Mouse (Mus musculus) megakaryocyte, embryonic 14.5 days (primary cell): ENCODE measurements around the gene Atad1. TPM values are rescaled to one million over a fixed set of nuclear protein-coding genes. Genes with fewer than 3 reads are reported as not detected.

ENCODE experiments used
- H3K27me3 ChIP-seq: replicated peaks from 2 replicates; pipeline ENCODE3; 2012; ENCODE audit warnings: inconsistent platforms
- H3K36me3 ChIP-seq: replicated peaks from 2 replicates; pipeline ENCODE3; 2012; ENCODE audit warnings: low read length, inconsistent platforms, mixed read lengths
- H3K4me1 ChIP-seq: 2 replicates; pipeline ENCODE4 v1.6.1; 2012; ENCODE audit warnings: inconsistent platforms
- H3K4me3 ChIP-seq: replicated peaks from 2 replicates; pipeline ENCODE3; 2012; ENCODE audit warnings: moderate library complexity, mild to moderate bottlenecking, inconsistent platforms
- H3K9me3 ChIP-seq: 2 replicates; pipeline ENCODE4 v1.6.1; 2012; ENCODE audit warnings: inconsistent platforms
- FLI1 ChIP-seq: IDR thresholded peaks from 2 replicates; pipeline ENCODE4 v1.6.1; 2012; ENCODE audit warnings: low read length, inconsistent platforms, mixed read lengths
- GATA1 ChIP-seq: IDR thresholded peaks from 3 replicates; pipeline ENCODE4 v1.6.1; 2012; ENCODE audit warnings: mixed read lengths, low read length, inconsistent platforms, borderline replicate concordance
- polyA plus RNA-seq: library from polyadenylated mRNA; stranded (reverse); fragments of >175 nt; gene quantifications from 2 replicates; pipeline ENCODE4 v1.2.3, GENCODE M21; 2012; ENCODE audit warnings: low replicate concordance; ENCODE audit not compliant: insufficient read depth

The Atad1 gene
- polyA plus RNA-seq, 1 experiment, result 2.4 TPM

GRCm38 (mm10) chr19:32749425-32749824, 9.8 kb upstream of the Atad1 start:
- TF ChIP-seq GATA1 (no peak), FLI1 (no peak)
- H3K4me3 ChIP-seq, result no peak overlapping the region

GRCm38 (mm10) chr19:32740641-32741345, 1.2 kb upstream of the Atad1 start:
- Histone ChIP-seq H3K36me3 (no peaks in the 10 kb centered on the region), H3K4me3 (no peak overlapping the region)
- TF ChIP-seq FLI1 (no peak), GATA1 (no peak)

More at GRCm38 (mm10) chr19:32749425-32749824, 9.8 kb upstream of the Atad1 start:
- Histone ChIP-seq H3K36me3 (no peaks in the 10 kb centered on the region), H3K27me3 (peaks cover 4% of the 10 kb centered on the region), H3K9me3 (peaks cover 5% of the 10 kb centered on the region; the same call in 1 of the 2 replicates), H3K4me1 (peaks cover 2% of the 10 kb centered on the region; the same call in 1 of the 2 replicates)

GRCm38 (mm10) chr19:32737844-32738243, 1.7 kb downstream of the Atad1 start:
- Histone ChIP-seq H3K9me3 (no peaks in the 10 kb centered on the region), H3K4me3 (no peak overlapping the region), H3K4me1 (peaks cover 8% of the 10 kb centered on the region; the same call in 1 of the 2 replicates), H3K36me3 (no peaks in the 10 kb centered on the region), H3K27me3 (no peaks in the 10 kb centered on the region)
- TF ChIP-seq GATA1, result no peak
- no peak for TF ChIP-seq FLI1

More at GRCm38 (mm10) chr19:32740641-32741345, 1.2 kb upstream of the Atad1 start:
- Histone ChIP-seq H3K27me3 (peaks cover 3% of the 10 kb centered on the region), H3K4me1 (peaks cover 8% of the 10 kb centered on the region; the same call in 1 of the 2 replicates), H3K9me3 (peaks cover 5% of the 10 kb centered on the region; the same call in 1 of the 2 replicates)

- Histone ChIP-seq H3K9me3 (peaks cover 7% of the 10 kb centered on the region), H3K4me3 (no peak overlapping the region), H3K27me3 (peaks cover 2% of the 10 kb centered on the region), H3K4me1 (no peaks in the 10 kb centered on the region), H3K36me3 (no peaks in the 10 kb centered on the region)
- no peak for TF ChIP-seq FLI1
- TF ChIP-seq GATA1, result no peak
Observed at GRCm38 (mm10) chr19:32732922-32733321, 6.7 kb downstream of the Atad1 start.

GRCm38 (mm10) chr19:32729785-32730184, 9.8 kb downstream of the Atad1 start:
- Histone ChIP-seq H3K9me3 (peaks cover 7% of the 10 kb centered on the region), H3K4me3 (no peak overlapping the region)
- TF ChIP-seq GATA1 (no peak), FLI1 (no peak)

GRCm38 (mm10) chr19:32726451-32727325, 12.9 kb downstream of the Atad1 start:
- TF ChIP-seq GATA1 (no peak), FLI1 (no peak)
- peaks cover 12% of the 10 kb centered on the region for H3K27me3 ChIP-seq
- H3K9me3 ChIP-seq, result peaks cover 4% of the 10 kb centered on the region
- no peaks in the 10 kb centered on the region for H3K36me3 ChIP-seq
- H3K4me1 ChIP-seq, result no peaks in the 10 kb centered on the region
- no peak overlapping the region for H3K4me3 ChIP-seq

More at GRCm38 (mm10) chr19:32729785-32730184, 9.8 kb downstream of the Atad1 start:
- Histone ChIP-seq H3K27me3 (peaks cover 12% of the 10 kb centered on the region), H3K4me1 (no peaks in the 10 kb centered on the region), H3K36me3 (no peaks in the 10 kb centered on the region)

GRCm38 (mm10) chr19:32723817-32724216, 15.8 kb downstream of the Atad1 start:
- Histone ChIP-seq H3K4me1 (no peaks in the 10 kb centered on the region), H3K4me3 (no peak overlapping the region), H3K36me3 (no peaks in the 10 kb centered on the region), H3K9me3 (no peaks in the 10 kb centered on the region), H3K27me3 (peaks cover 10% of the 10 kb centered on the region)
- TF ChIP-seq GATA1 (no peak), FLI1 (no peak)

- Histone ChIP-seq H3K9me3 (no peaks in the 10 kb centered on the region), H3K36me3 (no peaks in the 10 kb centered on the region), H3K4me3 (no peak overlapping the region), H3K27me3 (no peaks in the 10 kb centered on the region), H3K4me1 (peaks cover 4% of the 10 kb centered on the region)
- no peak for TF ChIP-seq FLI1
- no peak for TF ChIP-seq GATA1
Observed at GRCm38 (mm10) chr19:32720319-32720718, 19.3 kb downstream of the Atad1 start.

- no peak overlapping the region for H3K4me3 ChIP-seq
- TF ChIP-seq FLI1 (no peak), GATA1 (no peak)
- peaks cover 18% of the 10 kb centered on the region for H3K4me1 ChIP-seq
Observed at GRCm38 (mm10) chr19:32717590-32717989, 22.0 kb downstream of the Atad1 start.

More at GRCm38 (mm10) chr19:32717590-32717989, 22.0 kb downstream of the Atad1 start:
- Histone ChIP-seq H3K27me3 (no peaks in the 10 kb centered on the region), H3K36me3 (no peaks in the 10 kb centered on the region), H3K9me3 (no peaks in the 10 kb centered on the region)
